Mouse (Mus musculus) lung, postnatal 10 days (tissue): ENCODE data around the gene Fhod1.

ENCODE experiments used
- DNase-seq: peaks from one replicate; pipeline ENCODE4 v3.0.0; 2021

Fhod1 gene

DNA sequence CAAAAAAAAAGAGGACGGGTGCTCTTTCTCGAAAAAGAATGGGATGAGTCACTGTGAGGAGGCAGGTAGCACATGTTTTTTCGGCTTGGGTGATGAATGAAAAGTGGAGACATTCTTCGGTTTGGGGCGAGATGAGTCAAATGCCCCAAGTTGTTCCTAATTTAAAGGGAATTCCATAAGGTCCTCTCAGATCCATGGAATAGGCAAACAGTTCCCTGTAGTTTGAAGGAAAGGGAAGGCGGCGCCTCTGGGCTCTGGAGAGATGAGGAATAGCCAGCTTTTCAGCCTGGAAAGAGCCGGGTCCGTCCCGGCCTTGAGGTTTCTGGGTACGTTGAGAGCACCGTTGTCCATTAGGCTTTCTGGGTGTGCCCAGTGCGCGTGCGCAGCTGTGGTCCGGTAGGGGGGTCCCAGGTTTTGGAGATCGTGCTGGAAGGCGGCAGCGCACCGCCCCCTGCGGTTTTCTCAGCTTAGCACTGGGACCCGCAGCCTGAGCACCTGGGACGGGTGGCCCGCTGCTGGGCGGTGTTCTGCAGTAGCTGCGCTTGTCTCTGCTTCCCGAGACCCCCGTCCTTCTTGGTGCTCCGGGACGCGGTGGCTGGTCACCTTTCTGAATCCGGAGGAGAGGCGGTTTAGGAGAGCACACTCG, 820 bp upstream of the Fhod1 start, which contains the start of gene Slc9a5:
Gene Slc9a5 (plus strand): TSS at position 394 of the 646 bp plus-strand sequence.
- DNase-seq = peak; percentile 66

DNA sequence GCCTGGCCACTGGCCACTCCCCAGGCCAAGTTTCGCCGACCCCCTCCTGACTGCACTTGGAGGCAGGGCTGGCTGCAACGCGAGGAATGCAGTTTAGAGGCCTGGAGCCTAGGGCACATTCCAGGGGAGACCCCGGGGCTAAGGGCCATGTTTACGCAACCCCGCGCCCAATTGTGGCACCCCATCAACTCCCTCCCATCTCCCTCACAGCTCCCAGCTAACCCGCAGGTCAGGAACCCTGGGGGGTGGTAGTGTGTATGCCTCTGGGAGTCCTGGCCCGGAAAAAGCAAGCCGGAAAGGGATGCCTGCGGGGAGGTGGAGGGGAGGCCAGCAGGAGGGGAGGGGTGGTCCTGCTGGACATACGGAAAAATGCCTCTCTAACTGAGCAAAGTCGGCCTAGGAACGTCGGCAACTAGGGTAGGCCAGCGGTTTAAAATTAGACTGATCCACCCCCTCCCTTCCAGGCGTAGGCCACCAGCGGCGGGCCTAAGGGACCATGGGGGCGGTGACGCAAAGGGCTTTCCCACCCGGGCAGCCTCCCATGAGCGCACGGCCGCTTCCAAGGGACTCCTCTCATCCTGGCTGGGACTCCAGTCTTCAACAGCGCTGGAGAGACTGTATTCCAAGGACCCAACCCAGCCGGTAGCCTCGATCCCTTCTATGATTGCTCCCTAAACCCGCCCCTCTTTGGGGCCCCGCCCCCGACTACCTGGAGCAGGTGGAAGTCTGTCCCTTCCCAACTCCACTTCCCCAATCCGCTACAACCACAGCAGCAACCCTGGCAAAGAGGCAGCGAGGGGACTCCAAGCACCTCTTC, 934 bp downstream of the Fhod1 start:
- peak; percentile 90 for DNase-seq

DNA sequence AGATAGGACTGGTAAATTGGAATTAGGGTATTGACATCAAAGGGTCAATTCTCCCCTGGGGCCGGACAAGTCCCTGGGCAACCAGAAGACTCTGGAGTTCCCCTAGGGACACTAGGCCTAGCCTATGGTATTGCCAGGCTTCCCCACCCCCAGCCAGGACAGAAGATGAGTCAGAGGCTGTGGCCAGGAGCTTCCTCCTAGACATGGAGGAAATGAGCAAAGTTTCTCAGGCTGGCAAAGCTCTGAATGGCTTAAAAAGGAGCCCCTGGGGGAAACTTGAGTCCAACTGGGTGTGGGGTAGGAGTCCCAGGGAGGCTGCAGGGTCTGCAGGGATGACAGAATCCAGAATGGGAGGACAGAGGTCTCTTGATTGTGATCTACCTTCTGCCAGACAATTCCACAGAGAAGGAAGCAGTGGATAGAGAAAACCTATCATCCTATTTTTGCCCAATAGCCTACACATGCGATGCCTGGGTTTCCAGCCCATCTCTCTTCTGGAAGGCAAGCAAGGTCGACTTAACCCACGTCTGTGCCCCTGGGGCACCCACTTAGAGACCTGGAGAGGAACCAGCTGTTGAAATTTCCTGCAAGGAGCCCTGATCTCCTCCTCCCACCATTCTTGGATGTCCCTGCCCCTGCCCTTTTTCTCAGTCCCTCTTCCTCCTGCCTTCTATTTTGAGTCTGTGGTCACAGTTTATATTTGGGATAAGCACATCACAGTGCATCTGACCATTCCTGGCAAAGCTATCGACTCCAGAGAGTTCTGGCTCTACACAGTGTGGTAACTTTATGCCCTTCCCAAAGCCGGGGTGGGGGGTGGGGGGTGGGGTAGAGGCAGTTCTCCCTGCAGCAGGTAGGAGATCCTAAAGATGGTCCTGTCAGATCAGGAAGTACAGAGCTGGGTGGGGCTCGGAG, 2.4 kb downstream of the Fhod1 start:
- peak; percentile 76 for DNase-seq

DNA sequence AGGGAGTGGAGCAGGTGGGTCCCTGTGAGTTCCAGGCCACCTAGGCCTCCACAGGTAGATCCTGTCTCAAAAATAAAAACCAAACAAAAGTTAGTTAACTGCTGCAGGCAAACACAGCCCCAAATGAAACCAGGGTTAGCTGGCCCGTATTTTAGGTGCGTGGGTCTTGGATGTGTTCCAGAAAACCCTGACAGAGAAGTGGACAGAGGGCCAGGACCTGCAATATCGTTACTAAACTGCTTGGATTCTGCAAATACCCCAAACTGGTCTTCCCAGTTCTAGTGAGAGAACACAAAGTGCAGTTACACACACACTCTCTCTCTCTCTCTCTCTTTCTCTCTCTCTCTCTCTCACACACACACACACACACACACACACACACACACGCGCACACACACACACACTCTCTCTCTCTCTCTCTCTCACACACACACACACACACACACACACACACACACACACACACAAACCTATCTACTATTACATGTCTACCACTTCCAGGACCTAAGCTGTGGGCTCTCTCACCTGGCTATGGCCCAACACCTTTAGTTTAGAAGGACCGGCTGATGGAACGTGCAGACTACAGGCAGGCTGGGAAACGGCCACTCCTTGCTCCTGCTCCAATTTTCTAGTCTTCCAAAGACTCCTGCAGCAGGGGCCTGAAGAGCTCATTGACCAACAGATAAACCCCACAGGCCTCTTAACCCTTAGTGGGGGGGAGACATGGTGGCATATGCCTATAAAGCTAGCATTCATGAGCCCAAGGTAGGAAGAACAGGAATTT, 3.8 kb downstream of the Fhod1 start:
- DNase-seq = no peak

DNA sequence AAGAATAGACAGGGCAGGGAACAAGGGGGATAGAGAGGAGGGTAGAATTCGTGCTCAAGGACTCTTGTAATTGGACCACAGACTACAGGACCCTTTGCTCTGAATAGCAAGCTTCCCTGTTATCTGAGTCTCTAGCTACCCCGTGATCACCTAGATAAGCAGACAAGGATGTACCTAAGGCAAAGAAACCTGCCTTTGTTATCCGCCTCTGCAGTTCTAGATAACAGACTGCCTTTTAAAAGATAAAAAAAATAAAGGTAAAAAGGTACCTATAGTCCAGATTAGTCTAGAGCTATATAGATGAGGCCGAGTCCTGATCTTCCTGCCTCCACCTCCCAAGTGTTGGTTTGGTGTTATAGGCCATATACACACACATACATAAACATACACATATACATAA, 5.0 kb downstream of the Fhod1 start:
- no peak for DNase-seq

DNA sequence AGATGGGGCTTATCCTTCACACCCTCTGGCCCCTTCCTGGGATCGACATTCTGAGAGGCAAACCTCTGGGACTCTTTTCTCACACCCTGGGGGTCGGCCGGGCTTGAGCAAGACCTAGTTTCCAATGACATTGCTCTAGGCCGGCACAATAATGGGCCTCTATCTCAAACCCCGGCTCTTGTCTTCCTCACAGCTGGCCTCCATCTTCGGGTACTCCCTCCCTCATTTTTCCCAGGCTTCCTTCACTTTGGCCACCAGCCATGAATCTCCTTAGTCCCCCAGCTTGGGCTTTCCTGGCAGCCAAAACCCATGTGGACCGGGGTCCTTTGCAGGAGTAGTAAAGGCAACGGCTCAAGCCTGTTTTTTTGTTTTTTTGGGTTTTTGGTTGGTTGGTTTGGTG, 6.4 kb downstream of the Fhod1 start:
- peak; percentile 88 for DNase-seq

DNA sequence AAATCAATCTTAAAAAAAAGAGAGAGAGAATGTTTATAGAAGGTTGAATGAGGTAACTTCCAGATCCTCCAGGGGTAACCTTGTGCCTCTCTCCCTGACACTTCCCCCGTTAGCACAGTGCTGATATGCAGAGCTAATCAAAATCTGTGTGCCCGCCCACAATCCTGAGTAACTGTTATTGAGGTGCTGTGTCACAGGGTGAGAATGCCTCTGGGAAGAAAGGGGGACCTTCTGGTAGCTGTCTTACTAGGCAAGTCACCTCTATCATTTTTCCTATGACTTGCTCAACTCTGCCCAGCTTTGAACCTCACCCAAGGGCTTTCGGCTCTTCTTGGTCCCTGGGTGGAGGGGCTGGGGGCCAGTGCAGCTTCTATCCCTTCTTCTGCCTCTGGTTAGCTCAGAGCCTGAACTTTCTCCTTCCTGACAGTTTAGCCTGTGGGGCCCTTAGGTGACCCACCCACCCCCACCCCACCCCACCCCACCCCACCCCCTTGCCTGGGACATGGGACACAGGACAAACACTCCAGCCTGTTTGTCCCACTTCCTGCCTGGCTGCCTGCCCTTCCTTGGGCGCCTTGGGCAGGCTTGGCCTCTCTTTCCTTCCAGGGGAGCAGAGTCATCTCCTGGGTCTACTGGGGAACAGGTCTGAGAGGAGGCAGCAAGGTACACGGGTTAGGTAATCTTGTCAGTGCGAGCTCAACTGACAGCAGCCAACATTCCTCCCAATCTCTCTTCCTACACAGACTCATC, 7.7 kb downstream of the Fhod1 start:
- peak; percentile 89 for DNase-seq

DNA sequence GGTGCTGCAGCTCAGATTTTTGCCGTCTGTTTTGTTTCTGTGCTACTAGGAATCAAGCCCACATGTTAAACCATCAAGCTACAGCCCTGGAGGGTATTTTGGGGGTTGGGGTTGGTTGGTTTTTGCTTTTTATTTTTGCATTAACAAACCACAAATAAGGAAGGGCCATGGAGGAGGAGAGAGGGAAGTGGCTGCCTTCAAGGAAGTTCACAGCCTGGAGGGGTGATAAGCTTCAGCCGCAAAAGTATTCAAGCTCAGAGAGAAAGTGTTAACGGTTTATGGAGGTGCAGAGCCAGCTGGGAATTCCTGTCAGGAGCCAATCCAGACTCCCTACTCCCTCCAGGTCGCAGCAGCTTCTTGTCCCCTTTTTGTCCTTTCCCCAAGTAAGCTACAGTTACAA, 8.8 kb downstream of the Fhod1 start:
- DNase-seq = no peak

DNA sequence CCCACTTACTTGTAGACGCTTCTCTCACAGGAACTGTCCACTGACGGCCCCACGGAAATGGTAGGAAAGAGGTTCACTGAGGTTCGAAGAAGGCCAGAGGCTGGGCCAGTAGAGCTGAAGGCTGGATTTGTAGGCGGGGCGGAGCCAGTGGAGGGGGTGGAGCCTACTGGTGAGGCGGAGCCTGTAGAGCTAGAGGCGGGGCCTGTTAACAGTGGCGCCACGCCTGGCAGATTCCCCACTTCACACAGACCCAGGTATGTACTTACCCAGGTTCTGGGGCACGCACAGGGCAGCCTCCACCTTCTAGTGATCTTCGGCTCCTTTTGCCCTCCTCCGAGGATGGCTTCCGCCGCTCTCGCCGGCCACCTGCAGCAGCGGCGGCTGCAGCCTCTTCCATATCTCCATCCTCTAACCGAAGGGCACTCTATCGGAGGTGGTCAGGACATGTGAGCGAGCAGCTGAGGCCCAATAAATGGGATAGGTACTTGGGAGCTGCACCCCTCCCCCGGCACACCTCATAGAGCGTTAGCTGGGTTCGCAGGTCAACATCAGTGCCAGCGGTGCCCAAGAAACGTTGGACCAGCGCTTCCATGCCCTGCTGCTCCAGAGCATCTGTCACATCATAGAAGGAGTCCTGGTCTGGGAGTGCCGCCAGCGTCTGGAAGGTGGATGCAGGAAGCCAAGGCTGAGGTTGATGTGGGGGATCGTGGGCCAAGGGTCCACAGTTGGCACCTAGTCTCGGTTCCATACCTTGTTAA, 11.2 kb downstream of the Fhod1 start:
- DNase-seq = peak; percentile 58

DNA sequence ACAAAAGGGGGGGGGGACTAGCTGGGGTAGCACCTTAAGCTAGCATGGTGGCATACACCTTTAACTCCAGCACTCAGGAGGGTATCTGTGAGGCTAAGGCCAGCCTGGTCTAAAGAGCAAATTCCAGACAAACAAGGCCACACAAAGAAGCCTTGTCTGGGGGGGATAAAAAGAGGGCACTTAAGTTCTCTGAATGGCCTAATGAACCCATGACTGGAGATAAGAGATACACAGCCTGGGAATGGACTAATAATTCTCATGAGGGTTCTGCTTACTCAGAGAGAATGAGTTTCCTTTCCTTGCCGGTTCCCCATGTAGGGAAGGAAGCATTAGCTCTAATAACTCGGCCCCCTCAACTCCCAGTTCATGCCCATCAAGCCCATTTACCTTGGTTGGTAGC, 15.2 kb downstream of the Fhod1 start:
- DNase-seq = no peak

DNA sequence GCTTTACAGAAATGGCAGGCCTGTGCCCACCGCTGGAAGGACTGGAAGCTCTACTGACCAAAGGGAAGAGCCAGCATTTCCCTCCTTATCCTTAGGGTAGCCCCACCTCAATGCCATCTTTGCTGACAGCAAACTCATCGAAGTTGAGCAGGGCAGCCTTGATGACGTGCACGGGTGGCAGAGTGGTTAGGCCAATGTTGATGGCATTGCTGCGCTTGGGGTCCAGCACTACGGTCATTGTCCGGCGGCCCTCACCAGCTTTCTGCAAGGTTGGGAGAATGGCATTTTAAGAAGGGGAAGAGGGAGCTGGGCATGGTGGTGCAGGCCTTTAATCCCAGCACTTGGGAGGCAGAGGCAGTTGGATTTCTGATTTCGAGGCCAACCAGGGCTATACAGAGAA, 15.8 kb downstream of the Fhod1 start:
- no peak for DNase-seq

DNA sequence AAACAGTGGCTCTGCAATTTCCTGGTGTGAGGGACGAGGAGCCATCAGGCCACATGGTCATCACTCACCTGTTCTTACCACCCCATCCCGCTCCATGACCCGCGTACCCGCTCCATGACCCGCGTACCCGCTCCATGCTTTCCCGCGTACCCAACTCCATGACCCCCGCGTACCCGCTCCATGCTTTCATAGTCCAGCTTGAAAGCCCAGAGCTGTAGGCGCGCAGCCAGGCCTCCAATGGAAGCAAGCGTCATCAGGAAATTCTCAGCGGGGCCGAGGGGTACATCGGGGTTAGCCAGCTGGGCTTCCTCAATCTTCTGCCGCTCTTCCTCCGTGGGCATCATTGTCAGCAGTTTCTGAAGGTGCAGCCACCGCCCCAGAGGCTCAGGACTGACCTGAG, 16.3 kb downstream of the Fhod1 start:
- DNase-seq = no peak

DNA sequence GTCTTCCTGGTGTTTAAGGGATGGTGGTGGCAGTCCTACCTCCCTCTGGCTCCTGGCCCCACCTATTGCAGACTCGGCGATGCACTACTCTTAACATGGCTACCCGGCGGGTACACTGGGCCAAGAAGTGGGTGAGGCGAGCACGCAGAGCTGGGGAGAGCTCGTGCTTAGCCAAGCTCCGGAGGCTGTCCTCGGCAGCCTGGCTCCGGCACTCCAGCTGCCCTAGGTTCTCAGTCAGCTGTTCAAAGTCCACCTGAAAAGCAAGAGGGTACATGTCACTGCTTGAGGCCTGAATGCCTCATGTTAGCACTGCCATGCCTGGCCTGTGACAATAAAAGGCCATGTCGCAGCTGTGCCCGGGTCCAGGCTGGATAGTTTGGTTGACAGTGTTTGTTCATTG, 17.4 kb downstream of the Fhod1 start:
- no peak for DNase-seq

DNA sequence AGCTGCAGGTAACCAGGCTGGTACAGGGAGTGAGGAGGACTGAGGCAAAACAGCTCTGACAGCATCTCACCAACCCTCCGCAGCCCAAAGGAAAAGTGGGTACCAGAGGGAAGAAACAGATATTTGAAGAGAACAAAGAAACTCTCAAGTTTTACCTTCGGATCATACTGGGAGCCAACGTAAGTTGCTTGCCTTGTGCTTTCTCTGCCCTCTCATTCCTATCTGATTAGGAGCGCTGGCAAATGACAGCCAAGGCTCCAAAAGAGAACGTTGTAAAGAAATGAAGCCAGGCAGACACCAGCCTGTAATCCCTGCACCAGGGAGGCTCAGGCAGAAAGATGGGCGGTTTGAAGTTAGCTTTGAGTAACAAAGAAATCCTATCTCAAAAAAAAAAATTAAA, 20.8 kb downstream of the Fhod1 start:
- DNase-seq = no peak

DNA sequence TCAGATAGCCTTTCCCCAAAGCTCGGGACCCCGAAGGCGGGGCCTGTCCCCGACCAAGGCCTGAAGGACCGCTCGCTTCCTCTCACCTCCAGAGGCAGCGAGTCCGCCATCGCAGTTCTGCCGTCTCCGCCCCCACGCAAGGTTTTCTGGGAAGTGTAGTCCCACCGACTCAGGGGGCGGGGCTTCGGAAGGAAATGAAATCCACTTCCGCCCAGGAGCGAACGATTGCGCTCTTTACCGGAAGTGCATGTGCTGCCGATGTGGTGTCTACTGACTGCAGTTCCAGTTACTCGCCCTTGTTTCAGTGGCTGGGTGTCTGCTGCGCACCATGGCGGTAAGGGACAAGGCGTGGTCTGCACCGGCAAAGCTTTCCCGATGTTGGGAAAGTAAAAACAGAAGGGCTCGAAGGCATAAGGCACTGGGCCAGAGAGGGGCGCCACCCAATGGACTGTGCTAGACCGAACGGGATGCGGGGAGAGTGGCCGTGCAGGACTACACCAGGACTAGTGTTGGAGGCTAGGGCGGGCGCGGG, 21.5 kb downstream of the Fhod1 start, which contains the start of the genes Lrrc29 and Tmem208:
Gene Lrrc29 (minus strand): TSS at position 138 of the 532 bp plus-strand sequence.
Gene Tmem208 (plus strand): TSS at position 214 of the 532 bp plus-strand sequence.
- DNase-seq = peak; percentile 99

DNA sequence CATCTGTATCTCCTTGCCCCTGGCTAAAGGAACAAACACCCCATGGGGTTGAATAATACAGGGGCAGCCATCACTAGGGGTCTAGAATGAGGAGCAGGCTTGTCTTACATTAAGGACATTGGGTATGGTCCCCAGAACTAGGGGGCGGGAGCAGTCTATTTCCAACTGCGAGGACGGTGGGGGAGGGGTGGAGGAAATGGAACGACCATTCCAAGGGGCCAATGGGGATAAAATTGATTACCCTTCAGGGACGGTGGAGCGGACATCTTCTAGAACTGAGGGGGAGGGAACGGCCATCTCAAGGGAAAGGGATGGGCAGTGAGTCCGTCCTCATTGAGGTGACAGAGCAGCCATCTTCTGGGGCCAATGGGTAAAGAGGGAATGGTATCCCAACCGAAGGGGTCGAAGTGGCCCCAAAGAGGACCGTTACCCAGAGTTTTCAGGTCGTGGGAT, 22.1 kb downstream of the Fhod1 start:
- DNase-seq = no peak

DNA sequence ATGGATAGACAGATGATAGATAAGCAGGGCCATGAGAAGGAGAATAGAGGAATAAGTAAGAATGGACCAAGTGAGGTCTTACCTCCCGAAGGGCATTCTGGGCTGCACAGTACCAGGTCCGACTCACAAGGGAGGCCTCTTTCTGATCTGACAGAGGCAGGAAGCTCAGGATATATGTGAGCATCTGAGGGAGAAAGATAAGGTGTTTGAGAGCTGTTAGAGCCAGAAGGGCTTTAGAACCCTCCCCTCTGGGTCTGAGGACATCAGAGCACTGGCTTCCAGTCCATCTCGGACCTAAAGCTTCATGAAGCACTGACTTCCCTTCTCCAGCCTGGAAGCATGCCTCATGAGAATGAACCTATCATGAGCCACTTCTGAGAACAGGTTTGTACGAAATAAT, 24.6 kb downstream of the Fhod1 start:
- no peak for DNase-seq

DNA sequence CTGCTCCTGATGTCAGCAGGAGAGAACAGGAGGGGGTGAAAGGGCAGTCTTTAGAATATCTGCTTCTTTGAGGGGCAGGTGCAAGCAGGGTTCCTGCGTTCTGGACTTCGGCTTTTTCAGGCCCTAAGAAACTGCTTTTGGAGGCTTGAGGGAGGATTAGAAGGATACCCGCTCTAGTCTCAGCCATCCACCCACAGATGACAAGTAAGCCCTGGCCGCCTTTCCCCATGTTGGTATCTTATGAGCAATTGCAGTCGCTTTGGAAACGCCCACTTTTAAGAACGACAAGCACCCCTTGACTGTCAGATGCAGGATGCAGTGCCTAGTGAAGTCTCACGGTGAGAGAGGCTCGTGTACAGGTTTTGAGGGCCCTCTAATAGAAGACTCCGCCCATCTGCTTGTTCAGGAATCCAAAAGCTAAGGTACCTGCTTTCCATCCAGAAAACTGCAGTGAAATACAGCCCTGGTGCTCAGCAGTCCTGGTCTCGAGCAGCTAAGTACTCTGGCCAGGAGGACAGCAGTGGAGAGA, 29.0 kb downstream of the Fhod1 start:
- peak; percentile 58 for DNase-seq

DNA sequence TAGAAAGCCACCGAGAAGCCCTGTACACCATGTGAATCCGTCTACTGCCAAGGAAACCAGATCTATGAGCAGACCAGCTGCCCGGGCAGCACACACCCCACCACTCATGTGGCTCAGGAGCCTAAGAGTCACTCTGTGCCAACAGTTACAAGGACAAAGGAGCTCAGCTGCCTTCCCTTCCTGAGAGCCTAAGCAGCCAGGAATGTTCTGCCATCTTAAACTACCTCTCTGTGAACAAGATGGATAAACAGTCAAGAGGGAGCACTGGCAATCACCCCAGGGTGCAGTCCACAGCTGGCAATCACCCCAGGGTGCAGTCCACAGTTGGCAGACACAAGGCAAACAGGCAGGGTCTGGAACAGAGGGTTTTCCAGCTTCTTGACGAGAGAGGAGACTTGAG, 29.8 kb downstream of the Fhod1 start:
- peak; percentile 70 for DNase-seq

DNA sequence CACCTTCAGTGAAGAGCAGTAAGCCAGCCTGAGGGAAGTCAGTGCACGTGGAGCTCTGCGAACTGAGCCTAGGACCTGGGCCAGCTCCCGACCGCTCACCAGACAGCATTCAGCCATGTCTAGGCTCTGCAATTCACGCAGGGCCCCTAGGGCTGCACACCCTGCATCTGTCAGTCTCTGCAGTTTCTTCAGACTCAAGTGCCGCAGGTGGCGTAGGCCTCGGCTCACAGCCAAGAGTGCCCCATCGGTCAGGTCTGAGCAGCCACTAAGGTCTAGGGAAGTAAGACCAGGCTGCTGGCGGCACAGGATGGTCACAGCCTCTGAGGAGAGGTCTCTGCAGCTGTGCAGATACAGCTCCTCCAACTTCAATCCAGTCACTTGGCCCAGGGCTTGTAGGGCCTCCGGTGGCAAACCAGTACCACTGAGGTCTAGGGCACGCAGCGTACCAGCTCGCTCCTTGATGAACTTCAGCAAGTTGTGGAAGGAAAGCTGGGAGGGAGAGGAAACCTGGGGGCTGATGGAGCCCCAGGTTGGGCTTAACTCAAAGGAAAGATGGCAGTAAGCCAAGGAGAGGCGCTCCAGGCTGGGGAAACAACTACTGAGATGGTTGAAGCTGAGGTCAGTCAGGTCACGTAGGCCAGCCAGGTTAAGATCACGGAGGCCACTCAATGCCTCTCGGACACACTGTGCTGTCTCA, 32.5 kb downstream of the Fhod1 start:
- DNase-seq = no peak
